Mouse (Mus musculus) hindbrain, embryonic 10.5 days (tissue): Measurements from ENCODE around the gene Ttc25. TPM values are rescaled to one million over a fixed set of nuclear protein-coding genes. Genes with fewer than 3 reads are reported as not detected.
"Not testable (repeated sequence)": the region's sequence is repeated elsewhere in the genome, so short reads cannot be mapped to it uniquely, and the experiment has no call there.

Source experiments
- DNase-seq: peaks from one replicate; pipeline ENCODE4 v3.0.0-alpha.2; 2017; ENCODE audit warnings: low spot score
- H3K27ac ChIP-seq: fragments of 300-500 bp; sonication (generic); 2 replicates; pipeline ENCODE4 v1.5.1; 2016; ENCODE audit warnings: mild to moderate bottlenecking, moderate library complexity
- H3K27me3 ChIP-seq: fragments of 300-500 bp; sonication (generic); 2 replicates; pipeline ENCODE4 v1.6.1; 2016; ENCODE audit warnings: mild to moderate bottlenecking; ENCODE audit not compliant: poor library complexity, insufficient read depth, severe bottlenecking
- H3K36me3 ChIP-seq: fragments of 300-500 bp; sonication (generic); 2 replicates; pipeline ENCODE4 v1.6.1; 2016; ENCODE audit warnings: mild to moderate bottlenecking, moderate library complexity
- H3K4me1 ChIP-seq: fragments of 300-500 bp; sonication (generic); replicated peaks from 2 replicates; pipeline ENCODE4 v1.6.1; 2016; ENCODE audit warnings: mild to moderate bottlenecking
- H3K4me3 ChIP-seq: fragments of 300-500 bp; sonication (generic); 2 replicates; pipeline ENCODE4 v1.5.1; 2016; ENCODE audit warnings: mild to moderate bottlenecking, moderate library complexity
- H3K9me3 ChIP-seq: fragments of 300-500 bp; sonication (generic); 2 replicates; pipeline ENCODE4 v1.6.1; 2016; ENCODE audit warnings: mild to moderate bottlenecking, moderate library complexity
- WGBS: fragments of 180-500 bp; shearing (Covaris S2); methylation state at CpG from one replicate; pipeline ENCODE4 v1.1.7; 2016; 5-methylcytosine and 5-hydroxymethylcytosine counted together
- polyA plus RNA-seq: library from polyadenylated mRNA; unstranded; fragments of >200 nt; fragmentation: Nextera tagmentation; extraction: Ambion mirVana; gene quantifications from 2 replicates; pipeline ENCODE4 v1.2.1, GENCODE M21; 2016

The Ttc25 gene
- polyA plus RNA-seq, 1 experiment from 2014 or later, result 3.2 TPM

- Histone ChIP-seq H3K27ac (no peak overlapping the region), H3K4me1 (no peaks in the 10 kb centered on the region), H3K27me3 (no peaks in the 10 kb centered on the region), H3K36me3 (peaks cover 85% of the 10 kb centered on the region), H3K4me3 (no peak overlapping the region), H3K9me3 (no peaks in the 10 kb centered on the region)
- 95% methylated on average over 3 of the region's 3 CpGs for WGBS
- DNase-seq, result no peak
Measured at GRCm38 (mm10) chr11:100601372-100601771, 56.0 kb downstream of the Ttc25 start.

- Histone ChIP-seq H3K36me3 (peaks cover 80% of the 10 kb centered on the region), H3K4me3 (no peak overlapping the region), H3K27me3 (no peaks in the 10 kb centered on the region), H3K27ac (no peak overlapping the region), H3K9me3 (no peaks in the 10 kb centered on the region), H3K4me1 (no peaks in the 10 kb centered on the region)
- no peak for DNase-seq
- WGBS, result 93% methylated on average over 9 of the region's 9 CpGs
Measured at GRCm38 (mm10) chr11:100603155-100603554, 57.7 kb downstream of the Ttc25 start.

- 95% methylated on average over 8 of the region's 8 CpGs for WGBS
Measured at GRCm38 (mm10) chr11:100603813-100604212, 58.4 kb downstream of the Ttc25 start.

GRCm38 (mm10) chr11:100604321-100605005, 59.1 kb downstream of the Ttc25 start:
- no peaks in the 10 kb centered on the region for H3K9me3 ChIP-seq
- H3K4me3 ChIP-seq, result no peak overlapping the region
- no peaks in the 10 kb centered on the region for H3K27me3 ChIP-seq
- DNase-seq, result no peak
- H3K4me1 ChIP-seq, result no peaks in the 10 kb centered on the region
- H3K27ac ChIP-seq, result no peak overlapping the region
- WGBS, result 88% methylated on average over 4 of the region's 4 CpGs
- H3K36me3 ChIP-seq, result peaks cover 80% of the 10 kb centered on the region

More at GRCm38 (mm10) chr11:100603813-100604212, 58.4 kb downstream of the Ttc25 start:
- H3K27me3 ChIP-seq, result no peaks in the 10 kb centered on the region
- peaks cover 80% of the 10 kb centered on the region for H3K36me3 ChIP-seq
- H3K4me1 ChIP-seq, result no peaks in the 10 kb centered on the region
- no peak overlapping the region for H3K4me3 ChIP-seq
- no peak overlapping the region for H3K27ac ChIP-seq
- no peak for DNase-seq
- no peaks in the 10 kb centered on the region for H3K9me3 ChIP-seq

GRCm38 (mm10) chr11:100605451-100605850, 60.0 kb downstream of the Ttc25 start:
- no peak for DNase-seq
- H3K4me1 ChIP-seq, result no peaks in the 10 kb centered on the region
- no peak overlapping the region for H3K4me3 ChIP-seq
- H3K9me3 ChIP-seq, result no peaks in the 10 kb centered on the region
- no peaks in the 10 kb centered on the region for H3K27me3 ChIP-seq
- H3K27ac ChIP-seq, result no peak overlapping the region
- WGBS, result 90% methylated on average over 10 of the region's 10 CpGs
- H3K36me3 ChIP-seq, result peaks cover 80% of the 10 kb centered on the region

- Histone ChIP-seq H3K4me1 (no peaks in the 10 kb centered on the region), H3K9me3 (no peaks in the 10 kb centered on the region), H3K27ac (no peak overlapping the region), H3K36me3 (peaks cover 78% of the 10 kb centered on the region), H3K4me3 (no peak overlapping the region), H3K27me3 (no peaks in the 10 kb centered on the region)
- no peak for DNase-seq
- 94% methylated on average over 6 of the region's 6 CpGs for WGBS
Measured at GRCm38 (mm10) chr11:100607121-100607520, 61.7 kb downstream of the Ttc25 start.

- Histone ChIP-seq H3K4me1 (no peaks in the 10 kb centered on the region), H3K9me3 (no peaks in the 10 kb centered on the region), H3K27me3 (no peaks in the 10 kb centered on the region), H3K4me3 (no peak overlapping the region), H3K27ac (no peak overlapping the region), H3K36me3 (peaks cover 74% of the 10 kb centered on the region)
- DNase-seq, result no peak
- 84% methylated on average over 4 of the region's 4 CpGs for WGBS
Measured at GRCm38 (mm10) chr11:100608796-100609195, 63.4 kb downstream of the Ttc25 start.

- no peaks in the 10 kb centered on the region for H3K9me3 ChIP-seq
- DNase-seq, result no peak
- WGBS, result 92% methylated on average over 5 of the region's 5 CpGs
- H3K4me1 ChIP-seq, result no peaks in the 10 kb centered on the region
- no peak overlapping the region for H3K4me3 ChIP-seq
- H3K36me3 ChIP-seq, result peaks cover 75% of the 10 kb centered on the region
- H3K27me3 ChIP-seq, result no peaks in the 10 kb centered on the region
- H3K27ac ChIP-seq, result no peak overlapping the region
Measured at GRCm38 (mm10) chr11:100609355-100609996, 64.1 kb downstream of the Ttc25 start.

GRCm38 (mm10) chr11:100609997-100610680, 64.7 kb downstream of the Ttc25 start:
- H3K9me3 ChIP-seq, result no peaks in the 10 kb centered on the region
- H3K27me3 ChIP-seq, result no peaks in the 10 kb centered on the region
- WGBS, result 88% methylated on average over 9 of the region's 9 CpGs
- DNase-seq, result no peak
- no peak overlapping the region for H3K4me3 ChIP-seq
- peaks cover 74% of the 10 kb centered on the region for H3K36me3 ChIP-seq
- H3K4me1 ChIP-seq, result no peaks in the 10 kb centered on the region
- H3K27ac ChIP-seq, result no peak overlapping the region

GRCm38 (mm10) chr11:100611627-100612026, 66.2 kb downstream of the Ttc25 start:
- peaks cover 75% of the 10 kb centered on the region for H3K36me3 ChIP-seq
- H3K4me1 ChIP-seq, result no peaks in the 10 kb centered on the region
- WGBS, result 86% methylated on average over 6 of the region's 6 CpGs
- no peak overlapping the region for H3K27ac ChIP-seq
- no peak overlapping the region for H3K4me3 ChIP-seq
- DNase-seq, result no peak
- no peaks in the 10 kb centered on the region for H3K9me3 ChIP-seq
- H3K27me3 ChIP-seq, result no peaks in the 10 kb centered on the region

GRCm38 (mm10) chr11:100613241-100613640, 67.8 kb downstream of the Ttc25 start:
- H3K27me3 ChIP-seq, result no peaks in the 10 kb centered on the region
- H3K4me3 ChIP-seq, result no peak overlapping the region
- no peak for DNase-seq
- WGBS, result 87% methylated on average over 3 of the region's 3 CpGs
- no peaks in the 10 kb centered on the region for H3K9me3 ChIP-seq
- peaks cover 61% of the 10 kb centered on the region for H3K36me3 ChIP-seq
- H3K27ac ChIP-seq, result no peak overlapping the region
- peaks cover 9% of the 10 kb centered on the region for H3K4me1 ChIP-seq

GRCm38 (mm10) chr11:100616332-100616731, 70.9 kb downstream of the Ttc25 start:
- Histone ChIP-seq H3K27me3 (no peaks in the 10 kb centered on the region), H3K4me3 (no peak overlapping the region), H3K36me3 (peaks cover 32% of the 10 kb centered on the region), H3K4me1 (peaks cover 23% of the 10 kb centered on the region), H3K9me3 (no peaks in the 10 kb centered on the region), H3K27ac (no peak overlapping the region)
- WGBS, result 87% methylated on average over 5 of the region's 5 CpGs
- DNase-seq, result no peak

GRCm38 (mm10) chr11:100616836-100617235, 71.4 kb downstream of the Ttc25 start:
- WGBS, result 94% methylated on average over 7 of the region's 7 CpGs
- H3K4me1 ChIP-seq, result peaks cover 23% of the 10 kb centered on the region
- H3K4me3 ChIP-seq, H3K27ac ChIP-seq, H3K27me3 ChIP-seq, H3K9me3 ChIP-seq, DNase-seq: not testable (repeated sequence)
- H3K36me3 ChIP-seq, result peaks cover 27% of the 10 kb centered on the region
